Mouse (Mus musculus): Measurements from ENCODE around the gene Phldb1. TPM values are rescaled to one million over a fixed set of nuclear protein-coding genes. Genes with fewer than 3 reads are reported as not detected.
A peak's percentile ranks its signal among the peaks of the same experiment; 100 is the strongest.

Phldb1 gene
- polyA plus RNA-seq, 1 experiment from 2014 or later: 29.5 TPM

GRCm38 (mm10) chr9:44732921-44733530, 2.0 kb downstream of the Phldb1 start:
- WGBS: 56% methylated on average over 12 of the region's 12 CpGs
- no peak for ATAC-seq
- Histone ChIP-seq H3K9ac (ENCODE audit: low read length) (peak overlapping the region; percentile 71), H3K9me3 (replicated peaks; ENCODE audit: control insufficient read depth, low read length) (no peaks in the 10 kb centered on the region), H3K4me3 (ENCODE audit: low read depth, low read length) (0 out of 2 replicates have a peak overlapping the region, but pooled peaks have one; percentile 55), H3K27ac (ENCODE audit: low read depth, low read length) (0 out of 2 replicates have a peak overlapping the region, but pooled peaks have one; percentile 7), H3K4me2 (ENCODE audit: low read length) (peak overlapping the region; percentile 99), H3K4me1 (ENCODE audit: control insufficient read depth, insufficient read depth, low read length) (peaks cover 15% of the 10 kb centered on the region), H3K27me3 (replicated peaks; ENCODE audit: control insufficient read depth, insufficient read depth, low read length) (no peaks in the 10 kb centered on the region; the same call in 1 of the 2 replicates), H3K36me3 (ENCODE audit: control insufficient read depth, insufficient read depth, low read length) (no peaks in the 10 kb centered on the region)
- DNase-seq (ENCODE audit: low spot score): no peak

GRCm38 (mm10) chr9:44732130-44732549, 2.9 kb downstream of the Phldb1 start:
- 78% methylated on average over 5 of the region's 5 CpGs for WGBS
- H3K9ac ChIP-seq (ENCODE audit: low read length): no peak overlapping the region
- H3K4me1 ChIP-seq (ENCODE audit: control insufficient read depth, insufficient read depth, low read length): peaks cover 17% of the 10 kb centered on the region
- H3K4me2 ChIP-seq (ENCODE audit: low read length): no peak overlapping the region
- ATAC-seq (no peak), DNase-seq (ENCODE audit: low spot score) (no peak)
- H3K9me3 ChIP-seq (replicated peaks; ENCODE audit: control insufficient read depth, low read length): no peaks in the 10 kb centered on the region
- no peak overlapping the region for H3K27ac ChIP-seq (ENCODE audit: low read depth, low read length)
- H3K36me3 ChIP-seq (ENCODE audit: control insufficient read depth, insufficient read depth, low read length): no peaks in the 10 kb centered on the region
- no peaks in the 10 kb centered on the region; the same call in 1 of the 2 replicates for H3K27me3 ChIP-seq (replicated peaks; ENCODE audit: control insufficient read depth, insufficient read depth, low read length)
- no peak overlapping the region for H3K4me3 ChIP-seq (ENCODE audit: low read depth, low read length)

GRCm38 (mm10) chr9:44727441-44727840, 7.6 kb downstream of the Phldb1 start:
- DNase-seq (ENCODE audit: low spot score) (no peak), ATAC-seq (no peak)
- H3K36me3 ChIP-seq (ENCODE audit: control insufficient read depth, insufficient read depth, low read length): no peaks in the 10 kb centered on the region
- peaks cover 32% of the 10 kb centered on the region for H3K4me1 ChIP-seq (ENCODE audit: control insufficient read depth, insufficient read depth, low read length)
- H3K4me2 ChIP-seq (ENCODE audit: low read length): no peak overlapping the region
- H3K9me3 ChIP-seq (replicated peaks; ENCODE audit: control insufficient read depth, low read length): no peaks in the 10 kb centered on the region
- no peak overlapping the region for H3K27ac ChIP-seq (ENCODE audit: low read depth, low read length)
- H3K27me3 ChIP-seq (replicated peaks; ENCODE audit: control insufficient read depth, insufficient read depth, low read length): no peaks in the 10 kb centered on the region
- H3K9ac ChIP-seq (ENCODE audit: low read length): no peak overlapping the region
- WGBS: 55% methylated on average over 5 of the region's 5 CpGs
- no peak overlapping the region for H3K4me3 ChIP-seq (ENCODE audit: low read depth, low read length)

- Histone ChIP-seq H3K9ac (ENCODE audit: low read length) (no peak overlapping the region), H3K27ac (ENCODE audit: low read depth, low read length) (no peak overlapping the region), H3K9me3 (replicated peaks; ENCODE audit: control insufficient read depth, low read length) (no peaks in the 10 kb centered on the region), H3K4me3 (ENCODE audit: low read depth, low read length) (no peak overlapping the region), H3K4me2 (ENCODE audit: low read length) (no peak overlapping the region), H3K4me1 (ENCODE audit: control insufficient read depth, insufficient read depth, low read length) (peaks cover 32% of the 10 kb centered on the region), H3K36me3 (ENCODE audit: control insufficient read depth, insufficient read depth, low read length) (no peaks in the 10 kb centered on the region), H3K27me3 (replicated peaks; ENCODE audit: control insufficient read depth, insufficient read depth, low read length) (no peaks in the 10 kb centered on the region)
- DNase-seq (ENCODE audit: low spot score): no peak
- ATAC-seq: no peak
- 39% methylated on average over 10 of the region's 10 CpGs for WGBS
These were observed 8.4 kb downstream of the Phldb1 start for GRCm38 (mm10) chr9:44726431-44727146.

- no peaks in the 10 kb centered on the region for H3K36me3 ChIP-seq (ENCODE audit: control insufficient read depth, insufficient read depth, low read length)
- WGBS: 60% methylated on average over 2 of the region's 2 CpGs
- no peak overlapping the region for H3K9ac ChIP-seq (ENCODE audit: low read length)
- peak overlapping the region; percentile 70 for H3K27ac ChIP-seq (ENCODE audit: low read depth, low read length)
- no peak overlapping the region for H3K4me2 ChIP-seq (ENCODE audit: low read length)
- H3K4me3 ChIP-seq (ENCODE audit: low read depth, low read length): no peak overlapping the region
- ATAC-seq (no peak), DNase-seq (ENCODE audit: low spot score) (no peak)
- no peaks in the 10 kb centered on the region for H3K9me3 ChIP-seq (replicated peaks; ENCODE audit: control insufficient read depth, low read length)
- no peaks in the 10 kb centered on the region for H3K27me3 ChIP-seq (replicated peaks; ENCODE audit: control insufficient read depth, insufficient read depth, low read length)
- peaks cover 42% of the 10 kb centered on the region for H3K4me1 ChIP-seq (ENCODE audit: control insufficient read depth, insufficient read depth, low read length)
These were observed 10.3 kb downstream of the Phldb1 start for GRCm38 (mm10) chr9:44724665-44725064.

GRCm38 (mm10) chr9:44724223-44724622, 10.8 kb downstream of the Phldb1 start:
- H3K9me3 ChIP-seq (replicated peaks; ENCODE audit: control insufficient read depth, low read length): no peaks in the 10 kb centered on the region
- ATAC-seq: no peak
- peak overlapping the region; percentile 70 for H3K27ac ChIP-seq (ENCODE audit: low read depth, low read length)
- no peaks in the 10 kb centered on the region for H3K27me3 ChIP-seq (replicated peaks; ENCODE audit: control insufficient read depth, insufficient read depth, low read length)
- H3K4me1 ChIP-seq (ENCODE audit: control insufficient read depth, insufficient read depth, low read length): peaks cover 46% of the 10 kb centered on the region
- no peak overlapping the region for H3K4me3 ChIP-seq (ENCODE audit: low read depth, low read length)
- H3K9ac ChIP-seq (ENCODE audit: low read length): no peak overlapping the region
- H3K36me3 ChIP-seq (ENCODE audit: control insufficient read depth, insufficient read depth, low read length): no peaks in the 10 kb centered on the region
- 58% methylated on average over 6 of the region's 6 CpGs for WGBS
- DNase-seq (ENCODE audit: low spot score): peak; percentile 53
- no peak overlapping the region for H3K4me2 ChIP-seq (ENCODE audit: low read length)

GRCm38 (mm10) chr9:44723521-44724041, 11.4 kb downstream of the Phldb1 start:
- WGBS: 59% methylated on average over 11 of the region's 11 CpGs
- Histone ChIP-seq H3K4me1 (ENCODE audit: control insufficient read depth, insufficient read depth, low read length) (peaks cover 48% of the 10 kb centered on the region), H3K27me3 (replicated peaks; ENCODE audit: control insufficient read depth, insufficient read depth, low read length) (no peaks in the 10 kb centered on the region), H3K4me3 (ENCODE audit: low read depth, low read length) (no peak overlapping the region), H3K9me3 (replicated peaks; ENCODE audit: control insufficient read depth, low read length) (no peaks in the 10 kb centered on the region), H3K9ac (ENCODE audit: low read length) (no peak overlapping the region), H3K27ac (ENCODE audit: low read depth, low read length) (peak overlapping the region; percentile 70), H3K36me3 (ENCODE audit: control insufficient read depth, insufficient read depth, low read length) (no peaks in the 10 kb centered on the region), H3K4me2 (ENCODE audit: low read length) (no peak overlapping the region)
- ATAC-seq (no peak), DNase-seq (ENCODE audit: low spot score) (peak; percentile 60)

GRCm38 (mm10) chr9:44723008-44723407, 12.0 kb downstream of the Phldb1 start:
- WGBS: 61% methylated on average over 7 of the region's 7 CpGs
- Histone ChIP-seq H3K9ac (ENCODE audit: low read length) (no peak overlapping the region), H3K4me1 (ENCODE audit: control insufficient read depth, insufficient read depth, low read length) (peaks cover 51% of the 10 kb centered on the region), H3K4me2 (ENCODE audit: low read length) (no peak overlapping the region), H3K27me3 (replicated peaks; ENCODE audit: control insufficient read depth, insufficient read depth, low read length) (no peaks in the 10 kb centered on the region), H3K4me3 (ENCODE audit: low read depth, low read length) (no peak overlapping the region), H3K9me3 (replicated peaks; ENCODE audit: control insufficient read depth, low read length) (no peaks in the 10 kb centered on the region), H3K36me3 (ENCODE audit: control insufficient read depth, insufficient read depth, low read length) (0 out of 2 replicates have a peak, but pooled peaks cover 2% of the 10 kb centered on the region), H3K27ac (ENCODE audit: low read depth, low read length) (peak overlapping the region; percentile 70)
- no peak for DNase-seq (ENCODE audit: low spot score)
- ATAC-seq: no peak

- Histone ChIP-seq H3K27ac (ENCODE audit: low read depth, low read length) (no peak overlapping the region; the same call in 1 of the 2 replicates), H3K4me1 (ENCODE audit: control insufficient read depth, insufficient read depth, low read length) (peaks cover 52% of the 10 kb centered on the region), H3K36me3 (ENCODE audit: control insufficient read depth, insufficient read depth, low read length) (peaks cover 4% of the 10 kb centered on the region; the same call in 1 of the 2 replicates), H3K9ac (ENCODE audit: low read length) (no peak overlapping the region), H3K4me2 (ENCODE audit: low read length) (no peak overlapping the region), H3K27me3 (replicated peaks; ENCODE audit: control insufficient read depth, insufficient read depth, low read length) (no peaks in the 10 kb centered on the region), H3K9me3 (replicated peaks; ENCODE audit: control insufficient read depth, low read length) (no peaks in the 10 kb centered on the region), H3K4me3 (ENCODE audit: low read depth, low read length) (no peak overlapping the region)
- WGBS: 74% methylated on average over 7 of the region's 7 CpGs
- no peak for ATAC-seq
- DNase-seq (ENCODE audit: low spot score): no peak
These were observed 12.4 kb downstream of the Phldb1 start for GRCm38 (mm10) chr9:44722575-44722974.
